Mouse (Mus musculus) inflammation-experienced regulatory T-cells, adult 6 months (primary cell): ENCODE results near the gene Vps35l. TPM values are rescaled to one million over a fixed set of nuclear protein-coding genes. Genes with fewer than 3 reads are reported as not detected.

Source experiments
- ATAC-seq: one replicate; pipeline ENCODE4 v1.8.0; 2017
- polyA plus RNA-seq, 3 experiments: library from polyadenylated mRNA; unstranded; fragments of 100-300 nt; shearing (Covaris generic); gene quantifications; one replicate each; pipeline ENCODE4 v1.2.1; 2017

Vps35l gene
- polyA plus RNA-seq, 3 experiments from 2014 or later: 53.6 to 58.6 (median 55.6) TPM

GRCm38 (mm10) chr7:118778561-118778960, 38.5 kb downstream of the Vps35l start:
- ATAC-seq: no peak

- no peak for ATAC-seq
Measured at GRCm38 (mm10) chr7:118783305-118784001, 43.4 kb downstream of the Vps35l start.

GRCm38 (mm10) chr7:118786091-118786490, 46.1 kb downstream of the Vps35l start:
- ATAC-seq: no peak

DNA sequence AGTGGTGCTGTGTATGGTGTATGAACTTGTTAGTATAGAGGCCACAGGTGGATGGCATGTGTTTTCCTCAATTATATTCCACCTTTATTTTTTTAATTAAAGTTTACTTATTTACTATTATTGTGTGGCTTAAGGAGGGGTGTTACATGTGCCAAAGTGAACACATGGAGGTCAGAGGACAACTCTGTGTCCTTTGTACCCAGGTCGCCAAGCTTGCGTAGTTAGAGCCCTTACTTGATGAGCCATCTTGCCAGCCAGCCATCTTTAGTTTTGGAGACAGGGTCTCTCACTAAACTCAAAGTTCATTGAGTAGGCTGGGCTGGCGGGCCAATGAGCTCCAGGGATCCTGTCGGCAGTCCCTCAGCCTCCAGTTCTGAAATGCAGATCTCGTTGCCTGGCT, 47.3 kb downstream of the Vps35l start:
- ATAC-seq: no peak

DNA sequence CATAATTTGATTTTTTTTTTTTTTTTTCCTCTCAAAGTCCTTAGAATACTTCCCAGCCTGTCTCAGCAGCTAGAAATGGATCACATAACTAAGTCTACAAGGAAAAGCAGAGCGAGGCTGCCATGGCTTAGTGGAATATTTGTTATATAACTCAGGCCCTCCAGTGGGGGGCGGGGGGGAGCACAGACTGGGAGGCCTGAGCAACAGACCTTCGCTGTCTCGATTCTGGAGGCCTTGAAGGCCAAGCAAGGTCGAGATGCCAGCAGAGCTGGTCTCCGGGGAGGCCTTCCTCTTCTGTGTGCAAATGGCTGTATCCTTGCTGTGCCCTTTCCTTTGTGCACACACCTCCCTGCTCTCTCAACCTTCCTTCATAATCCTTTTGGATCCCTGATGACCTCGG, 48.5 kb downstream of the Vps35l start:
- ATAC-seq: no peak

DNA sequence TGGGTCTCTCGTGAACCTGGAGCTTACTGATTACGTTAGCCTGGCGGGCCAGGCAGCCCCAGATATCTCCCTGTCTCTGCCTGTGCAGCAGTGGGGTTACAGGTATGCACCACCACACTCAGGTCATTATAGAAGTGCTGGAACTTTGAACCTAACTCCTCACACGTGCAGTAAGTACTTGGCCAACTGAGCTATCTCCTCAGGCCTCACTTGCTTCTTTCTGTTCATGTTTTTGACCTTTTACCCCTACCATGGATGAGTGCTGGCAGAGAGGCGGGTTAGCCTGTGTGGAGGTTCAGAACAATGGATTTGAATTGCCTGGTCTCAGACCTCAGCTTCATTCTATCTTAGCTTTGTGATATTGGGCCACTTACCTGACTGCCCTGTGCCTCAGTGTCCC, 50.3 kb downstream of the Vps35l start:
- no peak for ATAC-seq

DNA sequence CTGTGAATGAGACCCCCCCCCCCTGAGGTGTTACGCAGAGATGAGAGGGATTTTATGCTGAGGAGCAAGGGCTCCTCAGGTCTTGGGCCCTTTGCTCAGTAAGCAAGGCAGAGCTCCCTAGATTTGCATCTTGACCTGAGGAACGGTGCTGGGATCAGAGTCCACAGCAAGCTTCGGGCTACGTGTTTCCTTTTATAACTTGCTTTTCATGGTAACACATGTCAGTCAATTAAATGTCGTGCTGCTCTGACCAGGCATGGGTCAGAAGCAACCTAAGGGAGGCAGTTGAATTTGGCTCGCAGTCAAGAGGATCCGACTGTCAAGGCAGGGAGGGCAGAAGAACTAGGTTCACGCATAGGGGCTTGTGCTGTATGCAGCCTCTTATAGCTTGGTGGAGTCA, 53.9 kb downstream of the Vps35l start:
- ATAC-seq: no peak

GRCm38 (mm10) chr7:118795779-118796178, 55.8 kb downstream of the Vps35l start:
- no peak for ATAC-seq

DNA sequence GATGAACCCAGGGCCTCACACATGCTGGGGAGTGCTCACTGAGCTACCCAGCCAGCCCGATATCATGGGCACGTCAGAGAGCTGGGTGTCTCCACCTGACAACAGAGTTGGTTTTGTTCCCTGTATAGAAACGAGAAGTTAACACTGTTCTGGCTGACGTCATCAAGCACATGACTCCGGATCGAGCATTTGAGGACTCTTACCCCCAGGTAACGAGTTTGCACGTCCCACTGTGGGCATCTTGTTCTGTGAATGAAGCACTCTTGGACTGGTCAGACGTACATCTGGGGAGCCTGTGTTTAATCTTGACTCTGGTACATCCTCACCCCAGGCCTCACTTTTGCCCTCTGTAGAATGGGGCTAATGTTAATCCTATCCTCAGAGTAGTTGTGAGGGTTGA, 56.8 kb downstream of the Vps35l start:
- no peak for ATAC-seq

DNA sequence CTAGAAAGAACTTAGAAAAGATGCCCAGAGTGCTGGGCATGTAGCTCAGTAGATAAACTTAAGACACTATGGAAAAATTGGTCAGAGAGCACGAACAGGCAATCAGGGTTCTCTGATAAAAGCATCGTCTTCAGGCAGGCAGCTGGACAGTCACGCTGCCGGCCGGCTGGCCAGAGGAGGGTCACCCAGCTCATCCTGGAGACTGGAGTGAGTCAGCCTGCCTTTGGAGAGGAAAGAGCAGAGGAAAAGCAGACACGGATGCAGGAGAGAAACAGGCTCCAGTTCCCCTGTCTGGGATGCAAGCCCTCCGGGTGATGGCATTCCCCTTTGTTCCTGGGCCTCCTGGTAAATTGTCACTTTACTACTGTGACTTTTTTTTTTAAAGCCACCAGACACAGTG, 57.6 kb downstream of the Vps35l start:
- no peak for ATAC-seq

DNA sequence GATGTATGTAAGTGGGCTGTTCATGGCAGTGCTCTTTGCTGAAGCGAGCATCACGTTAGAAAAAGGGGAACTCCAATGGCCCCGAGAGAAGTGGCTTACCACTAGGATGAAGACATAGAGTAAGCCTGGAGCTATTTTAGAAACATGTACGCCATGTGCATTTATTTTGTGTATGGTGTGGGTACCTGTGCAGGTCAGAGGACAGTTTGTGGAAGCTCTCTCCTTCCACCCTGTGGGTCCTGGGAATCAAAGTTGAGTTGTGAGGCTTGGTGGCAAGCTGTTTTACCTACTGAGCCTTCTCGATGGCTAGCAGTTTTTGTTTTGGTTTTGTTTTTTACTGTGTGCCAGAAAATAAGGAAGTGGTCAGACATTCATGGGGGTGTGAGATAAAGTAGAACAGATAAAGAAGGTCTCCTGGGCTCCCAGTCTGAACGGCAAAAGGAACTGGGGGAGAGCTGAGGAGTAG, 58.1 kb downstream of the Vps35l start:
- ATAC-seq: no peak

- ATAC-seq: no peak
Measured at GRCm38 (mm10) chr7:118800112-118800734, 60.2 kb downstream of the Vps35l start.

GRCm38 (mm10) chr7:118801791-118802190, 61.8 kb downstream of the Vps35l start:
- ATAC-seq: no peak

DNA sequence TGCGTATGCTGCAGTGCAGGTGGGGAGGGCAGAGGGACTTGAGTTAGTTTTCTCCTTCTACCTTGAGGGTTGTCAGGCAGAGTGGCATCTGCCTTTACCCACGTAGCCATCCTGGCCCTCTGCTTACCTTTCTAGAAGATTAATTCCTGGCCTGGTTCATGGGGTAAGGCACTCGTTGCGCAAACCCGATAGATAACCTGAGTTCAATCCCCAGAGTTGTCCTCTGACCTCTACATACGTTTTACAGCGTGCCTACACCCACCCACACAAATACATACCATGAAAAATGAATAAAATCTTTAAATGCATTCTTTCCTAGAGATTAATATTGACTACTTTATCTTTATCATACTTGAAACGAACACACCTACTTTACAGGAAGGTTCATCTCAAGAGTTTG, 63.4 kb downstream of the Vps35l start:
- no peak for ATAC-seq

- ATAC-seq: no peak
Measured at GRCm38 (mm10) chr7:118806631-118807411, 66.8 kb downstream of the Vps35l start.

DNA sequence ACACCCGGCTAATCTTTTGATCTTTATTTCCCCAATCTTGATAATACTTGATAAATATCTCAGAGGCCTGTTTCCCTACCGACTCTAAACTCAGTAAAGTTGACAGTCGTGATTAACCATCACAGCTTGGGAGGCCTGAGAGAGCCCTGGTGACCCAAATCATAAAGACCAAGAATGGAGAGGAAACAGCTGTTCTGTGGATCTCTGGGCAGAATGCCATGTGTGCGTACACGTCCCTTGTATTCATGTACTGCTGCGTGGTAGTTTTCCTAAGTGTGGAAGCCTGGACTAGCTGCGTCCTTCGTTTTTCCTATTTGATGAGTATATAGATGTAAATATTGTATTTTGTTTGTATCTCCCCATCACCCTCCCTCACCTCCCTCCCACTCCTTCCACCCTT, 67.9 kb downstream of the Vps35l start:
- no peak for ATAC-seq

GRCm38 (mm10) chr7:118811407-118812106, 71.5 kb downstream of the Vps35l start:
- ATAC-seq: no peak

GRCm38 (mm10) chr7:118813592-118813991, 73.6 kb downstream of the Vps35l start:
- no peak for ATAC-seq

DNA sequence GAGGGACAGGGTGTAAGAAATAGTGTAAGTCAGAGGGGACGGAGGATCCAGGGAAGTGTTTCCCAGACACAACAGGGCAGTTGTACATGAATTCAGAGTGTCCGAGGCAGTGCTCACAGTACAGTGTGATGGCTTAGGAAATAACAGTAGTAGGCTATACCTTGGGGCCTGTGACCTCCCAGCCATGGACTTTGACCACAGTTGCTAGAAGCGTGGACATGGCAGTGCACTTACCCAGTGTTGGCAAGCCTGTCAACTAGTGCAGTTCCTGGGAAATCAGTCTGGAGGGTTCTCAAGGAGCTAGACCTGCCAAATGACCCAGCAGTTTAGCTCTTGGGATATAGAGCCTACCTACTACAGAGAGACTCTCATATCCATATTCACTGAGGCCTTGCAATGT, 76.2 kb downstream of the Vps35l start:
- ATAC-seq: no peak

DNA sequence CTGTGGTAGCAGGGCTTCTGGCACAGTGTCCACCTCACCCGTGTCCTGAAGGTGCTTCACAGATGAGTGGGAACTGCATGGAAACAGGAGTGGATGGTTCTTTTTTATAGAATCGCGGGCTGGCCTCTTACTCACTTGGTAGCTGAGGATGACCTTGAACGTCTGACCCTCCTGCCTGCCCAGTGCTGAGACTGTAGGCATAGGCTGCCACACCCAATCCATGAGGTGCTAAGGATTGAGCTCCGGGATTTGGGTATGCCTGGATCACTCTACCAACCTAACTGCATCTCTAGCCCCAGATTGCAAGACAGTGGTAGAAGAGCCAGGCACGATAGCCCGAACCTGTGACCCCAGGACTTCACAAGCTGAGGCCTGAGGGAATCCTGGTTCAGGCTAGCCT, 77.7 kb downstream of the Vps35l start:
- ATAC-seq: no peak

GRCm38 (mm10) chr7:118819666-118820065, 79.6 kb downstream of the Vps35l start:
- no peak for ATAC-seq

DNA sequence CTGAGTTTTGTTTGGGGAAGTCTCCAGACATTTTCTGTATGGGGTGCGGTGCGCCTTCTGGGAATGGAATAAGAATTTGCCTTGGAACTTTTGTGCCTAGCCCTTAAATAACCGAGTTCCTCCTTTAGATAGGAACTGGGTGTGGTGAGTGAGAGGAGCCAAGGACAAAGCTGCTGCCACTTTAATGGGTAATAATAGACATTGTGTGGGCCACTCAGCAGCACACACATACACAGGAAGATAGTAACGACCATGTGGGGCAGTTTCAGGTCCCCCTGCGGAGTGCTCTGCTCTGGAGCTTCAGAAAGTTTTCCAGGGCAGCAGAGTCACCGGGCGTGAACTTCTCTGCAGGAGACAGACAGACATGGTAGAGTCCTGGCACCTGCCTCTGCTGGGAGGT, 81.3 kb downstream of the Vps35l start:
- ATAC-seq: no peak
